Mouse (Mus musculus): ENCODE data around the gene Sun2. TPM values are rescaled to one million over a fixed set of nuclear protein-coding genes. Genes with fewer than 3 reads are reported as not detected.
A peak's percentile ranks its signal among the peaks of the same experiment; 100 is the strongest.

Gene Sun2
- polyA plus RNA-seq, 1 experiment from 2014 or later = 8.5 TPM

DNA sequence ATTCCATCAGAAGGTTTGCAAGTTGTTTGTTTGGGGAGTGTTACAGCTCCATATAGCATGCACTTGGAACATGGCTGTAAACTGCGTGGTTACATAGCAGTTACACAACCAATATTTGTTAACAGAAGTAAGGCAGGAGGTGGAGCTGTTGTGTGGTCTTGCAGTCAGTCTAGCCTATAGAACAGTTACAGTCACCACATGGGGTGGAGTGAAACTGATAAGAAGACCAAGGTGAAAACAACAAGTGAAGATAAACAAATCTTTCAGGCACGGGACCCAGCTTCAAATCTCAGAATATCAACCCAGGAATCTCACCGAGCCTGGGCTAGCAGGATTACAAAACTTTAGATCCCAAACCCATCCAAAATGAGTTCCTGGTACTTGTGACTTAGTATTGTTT lies 1.6 kb downstream of the Sun2 start:
- Histone ChIP-seq H3K9ac (replicated peaks; ENCODE audit: low read depth, low read length) (no peak overlapping the region), H3K36me3 (ENCODE audit: control insufficient read depth, insufficient read depth, low read length) (peaks cover 28% of the 10 kb centered on the region), H3K4me2 (ENCODE audit: low read depth, low read length) (peak overlapping the region; percentile 86), H3K4me1 (ENCODE audit: control insufficient read depth, insufficient read depth, low read length) (peaks cover 13% of the 10 kb centered on the region), H3K27me3 (ENCODE audit: control insufficient read depth, insufficient read depth, low read length) (no peaks in the 10 kb centered on the region), H3K27ac (ENCODE audit: low read depth, low read length) (no peak overlapping the region), H3K9me3 (ENCODE audit: control insufficient read depth, low read length) (no peaks in the 10 kb centered on the region), H3K4me3 (ENCODE audit: low read depth, low read length) (peak overlapping the region; percentile 95; the same call in 1 of the 2 replicates)
- no peak for ATAC-seq (ENCODE audit: low read depth)
- 88% methylated on average over 3 of the region's 3 CpGs for WGBS

DNA sequence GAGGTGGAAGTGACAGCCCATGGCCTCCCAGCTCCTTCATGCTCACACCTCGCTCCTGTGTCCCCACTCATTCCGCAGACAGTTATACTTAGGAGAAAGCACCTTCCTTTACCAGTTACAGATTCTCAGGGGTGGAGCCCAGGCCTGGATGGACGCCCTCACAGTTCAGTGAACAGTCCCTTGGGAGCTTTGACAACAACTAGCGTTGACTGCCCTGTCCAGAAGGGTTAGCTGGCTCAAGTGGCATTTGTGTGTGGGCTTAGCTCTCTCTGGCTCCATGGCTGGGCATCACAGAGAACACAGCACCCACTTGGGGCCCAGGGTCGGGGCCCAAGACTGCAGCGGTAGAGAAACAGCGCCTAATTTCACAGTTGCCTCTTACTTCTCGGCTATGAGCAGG lies 8.0 kb downstream of the Sun2 start:
- Histone ChIP-seq H3K9ac (replicated peaks; ENCODE audit: low read depth, low read length) (no peak overlapping the region), H3K27me3 (ENCODE audit: control insufficient read depth, insufficient read depth, low read length) (no peaks in the 10 kb centered on the region), H3K27ac (ENCODE audit: low read depth, low read length) (no peak overlapping the region), H3K4me2 (ENCODE audit: low read depth, low read length) (no peak overlapping the region), H3K36me3 (ENCODE audit: control insufficient read depth, insufficient read depth, low read length) (peaks cover 78% of the 10 kb centered on the region), H3K9me3 (ENCODE audit: control insufficient read depth, low read length) (no peaks in the 10 kb centered on the region), H3K4me1 (ENCODE audit: control insufficient read depth, insufficient read depth, low read length) (no peaks in the 10 kb centered on the region), H3K4me3 (ENCODE audit: low read depth, low read length) (no peak overlapping the region)
- WGBS = 83% methylated on average over 8 of the region's 8 CpGs
- no peak for ATAC-seq (ENCODE audit: low read depth)

DNA sequence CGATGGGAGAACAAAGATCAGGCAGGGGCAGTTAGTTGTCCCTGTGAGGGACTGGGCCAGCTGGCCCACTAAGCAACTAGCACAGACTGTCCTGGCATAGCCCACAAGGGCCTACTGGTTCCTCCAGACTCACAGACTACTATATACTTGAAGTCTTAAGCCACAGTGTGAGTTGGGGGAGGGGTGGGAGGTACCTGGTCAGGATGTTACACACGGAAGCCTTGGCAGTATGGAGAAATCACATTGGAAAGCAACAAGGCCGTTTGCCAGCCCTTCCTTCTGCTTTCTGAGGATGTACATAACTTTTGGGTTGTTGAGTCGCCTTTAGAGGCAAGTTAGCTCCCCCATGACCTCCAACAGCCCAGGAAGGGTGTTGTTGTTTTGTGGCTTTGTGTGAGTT lies 8.7 kb downstream of the Sun2 start:
- 79% methylated on average over 4 of the region's 4 CpGs for WGBS
- peaks cover 80% of the 10 kb centered on the region for H3K36me3 ChIP-seq (ENCODE audit: control insufficient read depth, insufficient read depth, low read length)
- ATAC-seq (ENCODE audit: low read depth) = no peak
- no peaks in the 10 kb centered on the region for H3K27me3 ChIP-seq (ENCODE audit: control insufficient read depth, insufficient read depth, low read length)
- H3K9me3 ChIP-seq (ENCODE audit: control insufficient read depth, low read length) = no peaks in the 10 kb centered on the region
- H3K9ac ChIP-seq (replicated peaks; ENCODE audit: low read depth, low read length) = no peak overlapping the region
- no peak overlapping the region for H3K4me3 ChIP-seq (ENCODE audit: low read depth, low read length)
- H3K27ac ChIP-seq (ENCODE audit: low read depth, low read length) = no peak overlapping the region
- no peak overlapping the region for H3K4me2 ChIP-seq (ENCODE audit: low read depth, low read length)
- H3K4me1 ChIP-seq (ENCODE audit: control insufficient read depth, insufficient read depth, low read length) = no peaks in the 10 kb centered on the region

DNA sequence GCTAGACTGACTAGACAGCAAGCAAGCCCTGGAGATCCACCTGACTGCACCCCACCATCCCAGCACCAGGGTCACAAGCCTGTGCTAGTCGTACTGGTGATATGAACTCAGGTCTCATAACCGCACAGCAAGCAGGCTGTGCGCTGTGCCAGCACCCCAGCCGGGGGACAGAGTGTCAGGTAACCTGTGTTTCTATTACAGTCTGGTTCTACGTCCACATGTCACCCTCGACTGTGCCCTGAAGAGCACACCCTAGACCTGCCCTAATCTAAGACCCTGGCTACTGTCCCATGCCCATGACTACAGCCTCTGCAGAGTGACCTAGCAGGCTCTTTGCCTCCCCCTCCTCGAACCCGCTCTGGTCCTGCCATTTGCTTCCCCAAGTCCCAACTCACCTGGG lies 9.1 kb downstream of the Sun2 start:
- H3K27ac ChIP-seq (ENCODE audit: low read depth, low read length) = no peak overlapping the region
- H3K4me1 ChIP-seq (ENCODE audit: control insufficient read depth, insufficient read depth, low read length) = no peaks in the 10 kb centered on the region
- no peak overlapping the region for H3K4me2 ChIP-seq (ENCODE audit: low read depth, low read length)
- no peaks in the 10 kb centered on the region for H3K27me3 ChIP-seq (ENCODE audit: control insufficient read depth, insufficient read depth, low read length)
- ATAC-seq (ENCODE audit: low read depth) = no peak
- WGBS = 94% methylated on average over 8 of the region's 8 CpGs
- no peak overlapping the region for H3K9ac ChIP-seq (replicated peaks; ENCODE audit: low read depth, low read length)
- H3K9me3 ChIP-seq (ENCODE audit: control insufficient read depth, low read length) = no peaks in the 10 kb centered on the region
- peaks cover 79% of the 10 kb centered on the region for H3K36me3 ChIP-seq (ENCODE audit: control insufficient read depth, insufficient read depth, low read length)
- no peak overlapping the region for H3K4me3 ChIP-seq (ENCODE audit: low read depth, low read length)

DNA sequence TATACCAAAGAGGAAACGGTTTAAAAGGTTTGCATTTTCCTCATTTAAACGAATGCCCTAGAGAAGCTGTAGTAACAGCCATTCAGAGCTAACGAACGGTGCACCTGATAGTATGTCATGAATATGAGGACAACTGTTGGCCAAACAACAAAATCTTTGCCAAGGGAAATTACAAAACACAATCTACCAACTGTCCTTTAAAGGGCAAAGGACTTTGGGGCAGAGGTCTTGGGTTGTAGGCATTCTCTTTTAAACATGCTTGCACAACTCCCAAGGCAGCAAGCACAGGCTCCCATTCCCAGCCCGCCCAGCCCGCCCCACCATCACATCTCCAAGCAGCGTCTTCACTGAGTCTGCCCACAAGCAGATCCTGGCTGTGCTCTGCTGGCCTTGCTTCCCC lies 10.8 kb downstream of the Sun2 start:
- 78% methylated on average over 7 of the region's 7 CpGs for WGBS
- H3K27me3 ChIP-seq (ENCODE audit: control insufficient read depth, insufficient read depth, low read length) = no peaks in the 10 kb centered on the region
- H3K27ac ChIP-seq (ENCODE audit: low read depth, low read length) = no peak overlapping the region
- ATAC-seq (ENCODE audit: low read depth) = no peak
- no peaks in the 10 kb centered on the region for H3K4me1 ChIP-seq (ENCODE audit: control insufficient read depth, insufficient read depth, low read length)
- H3K9me3 ChIP-seq (ENCODE audit: control insufficient read depth, low read length) = no peaks in the 10 kb centered on the region
- peaks cover 78% of the 10 kb centered on the region for H3K36me3 ChIP-seq (ENCODE audit: control insufficient read depth, insufficient read depth, low read length)
- no peak overlapping the region for H3K4me2 ChIP-seq (ENCODE audit: low read depth, low read length)
- H3K9ac ChIP-seq (replicated peaks; ENCODE audit: low read depth, low read length) = no peak overlapping the region
- H3K4me3 ChIP-seq (ENCODE audit: low read depth, low read length) = no peak overlapping the region

DNA sequence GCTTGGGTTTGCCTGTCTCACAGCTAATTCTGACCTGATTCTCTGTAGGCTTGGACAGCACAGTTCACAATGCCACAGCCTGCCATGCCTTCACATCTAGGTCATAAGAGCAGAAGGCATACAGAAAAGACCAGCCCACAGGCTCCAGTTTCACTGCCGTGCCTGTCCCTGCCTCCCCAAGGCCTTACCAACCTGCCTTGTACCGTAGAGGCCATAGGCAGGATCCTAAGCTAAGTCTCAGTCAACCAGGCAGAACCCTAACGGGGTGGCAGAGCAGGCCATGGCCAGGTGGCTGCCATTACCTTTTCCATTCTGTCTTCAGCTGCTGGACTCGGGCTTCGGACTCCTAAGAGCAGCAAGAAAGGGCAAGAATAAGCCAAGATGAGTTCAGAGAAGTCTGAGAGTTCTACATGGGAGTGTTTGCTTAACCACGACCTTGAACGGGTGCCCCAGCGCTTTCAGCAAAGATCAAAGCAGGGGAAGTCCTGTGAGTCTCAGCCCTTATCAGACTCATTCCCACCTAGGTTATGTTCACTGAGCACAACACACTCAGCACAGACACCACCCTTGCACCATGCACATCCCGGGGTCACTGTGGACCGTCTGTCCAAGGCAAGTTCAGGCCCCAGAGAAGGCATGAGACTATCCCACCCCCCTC lies 13.5 kb downstream of the Sun2 start:
- Histone ChIP-seq H3K36me3 (ENCODE audit: control insufficient read depth, insufficient read depth, low read length) (peaks cover 85% of the 10 kb centered on the region), H3K27ac (ENCODE audit: low read depth, low read length) (no peak overlapping the region), H3K9me3 (ENCODE audit: control insufficient read depth, low read length) (no peaks in the 10 kb centered on the region), H3K4me3 (ENCODE audit: low read depth, low read length) (no peak overlapping the region), H3K4me2 (ENCODE audit: low read depth, low read length) (no peak overlapping the region), H3K27me3 (ENCODE audit: control insufficient read depth, insufficient read depth, low read length) (no peaks in the 10 kb centered on the region), H3K9ac (replicated peaks; ENCODE audit: low read depth, low read length) (no peak overlapping the region), H3K4me1 (ENCODE audit: control insufficient read depth, insufficient read depth, low read length) (no peaks in the 10 kb centered on the region)
- no peak for ATAC-seq (ENCODE audit: low read depth)
- WGBS = 93% methylated on average over 10 of the region's 10 CpGs

GRCm38 (mm10) chr15:79728311-79728710 lies 14.0 kb downstream of the Sun2 start:
- Histone ChIP-seq H3K4me2 (ENCODE audit: low read depth, low read length) (no peak overlapping the region), H3K36me3 (ENCODE audit: control insufficient read depth, insufficient read depth, low read length) (peaks cover 81% of the 10 kb centered on the region), H3K9ac (replicated peaks; ENCODE audit: low read depth, low read length) (no peak overlapping the region), H3K9me3 (ENCODE audit: control insufficient read depth, low read length) (no peaks in the 10 kb centered on the region), H3K4me3 (ENCODE audit: low read depth, low read length) (no peak overlapping the region), H3K4me1 (ENCODE audit: control insufficient read depth, insufficient read depth, low read length) (no peaks in the 10 kb centered on the region), H3K27me3 (ENCODE audit: control insufficient read depth, insufficient read depth, low read length) (no peaks in the 10 kb centered on the region), H3K27ac (ENCODE audit: low read depth, low read length) (no peak overlapping the region)
- 63% methylated on average over 5 of the region's 5 CpGs for WGBS
- no peak for ATAC-seq (ENCODE audit: low read depth)

GRCm38 (mm10) chr15:79727840-79728239 lies 14.5 kb downstream of the Sun2 start:
- no peaks in the 10 kb centered on the region for H3K4me1 ChIP-seq (ENCODE audit: control insufficient read depth, insufficient read depth, low read length)
- WGBS = 91% methylated on average over 6 of the region's 6 CpGs
- H3K4me2 ChIP-seq (ENCODE audit: low read depth, low read length) = no peak overlapping the region
- no peak overlapping the region for H3K4me3 ChIP-seq (ENCODE audit: low read depth, low read length)
- H3K9me3 ChIP-seq (ENCODE audit: control insufficient read depth, low read length) = no peaks in the 10 kb centered on the region
- no peak overlapping the region for H3K9ac ChIP-seq (replicated peaks; ENCODE audit: low read depth, low read length)
- peaks cover 78% of the 10 kb centered on the region for H3K36me3 ChIP-seq (ENCODE audit: control insufficient read depth, insufficient read depth, low read length)
- ATAC-seq (ENCODE audit: low read depth) = no peak
- H3K27me3 ChIP-seq (ENCODE audit: control insufficient read depth, insufficient read depth, low read length) = no peaks in the 10 kb centered on the region
- no peak overlapping the region for H3K27ac ChIP-seq (ENCODE audit: low read depth, low read length)

- H3K4me2 ChIP-seq (ENCODE audit: low read depth, low read length) = no peak overlapping the region
- ATAC-seq (ENCODE audit: low read depth) = no peak
- H3K9me3 ChIP-seq (ENCODE audit: control insufficient read depth, low read length) = no peaks in the 10 kb centered on the region
- no peak overlapping the region for H3K9ac ChIP-seq (replicated peaks; ENCODE audit: low read depth, low read length)
- H3K36me3 ChIP-seq (ENCODE audit: control insufficient read depth, insufficient read depth, low read length) = peaks cover 68% of the 10 kb centered on the region
- H3K4me3 ChIP-seq (ENCODE audit: low read depth, low read length) = no peak overlapping the region
- H3K27ac ChIP-seq (ENCODE audit: low read depth, low read length) = no peak overlapping the region
- H3K4me1 ChIP-seq (ENCODE audit: control insufficient read depth, insufficient read depth, low read length) = no peaks in the 10 kb centered on the region
- WGBS = 93% methylated on average over 11 of the region's 11 CpGs
- H3K27me3 ChIP-seq (ENCODE audit: control insufficient read depth, insufficient read depth, low read length) = no peaks in the 10 kb centered on the region
Measured at GRCm38 (mm10) chr15:79725190-79725789, 17.0 kb downstream of the Sun2 start.

Data from neural tube, embryonic 14.5 days (tissue).